Mouse (Mus musculus) large intestine, adult 2 months (tissue): Measurements from ENCODE around the gene Plekhn1. TPM values are rescaled to one million over a fixed set of nuclear protein-coding genes. Genes with fewer than 3 reads are reported as not detected.

Source experiments
- DNase-seq: peaks from one replicate; pipeline ENCODE4 v3.0.0-alpha.2; 2012; ENCODE audit warnings: low read depth, low spot score
- WGBS: fragments of 180-500 bp; shearing (Covaris S2); methylation state at CpG from one replicate; pipeline ENCODE4 v1.1.7; 2018; 5-methylcytosine and 5-hydroxymethylcytosine counted together
- polyA plus RNA-seq: library from polyadenylated mRNA; depleted of rRNA; stranded (reverse); fragments of >200 nt; gene quantifications from 2 replicates; pipeline ENCODE4 v1.2.3, GENCODE M21; 2012

Plekhn1 gene
- polyA plus RNA-seq, 1 experiment = 35.2 TPM

GRCm38 (mm10) chr4:156217022-156217669 is 17.5 kb downstream of the Plekhn1 start:
- DNase-seq = no peak

GRCm38 (mm10) chr4:156216196-156216595 is 18.5 kb downstream of the Plekhn1 start:
- no peak for DNase-seq
- WGBS = 91% methylated on average over 2 of the region's 2 CpGs

More at GRCm38 (mm10) chr4:156217022-156217669, 17.5 kb downstream of the Plekhn1 start:
- WGBS = 82% methylated on average over 16 of the region's 16 CpGs

GRCm38 (mm10) chr4:156215649-156216048 is 19.0 kb downstream of the Plekhn1 start, which contains the start of gene Perm1:
Gene Perm1, plus strand, starts transcription at chr4:156215868.
- 64% methylated on average over 4 of the region's 4 CpGs for WGBS
- no peak for DNase-seq

- 89% methylated on average over 13 of the region's 13 CpGs for WGBS
Observed at GRCm38 (mm10) chr4:156213134-156213533, 21.5 kb downstream of the Plekhn1 start.

GRCm38 (mm10) chr4:156209963-156210635 is 24.6 kb downstream of the Plekhn1 start:
- 77% methylated on average over 13 of the region's 13 CpGs for WGBS
- DNase-seq = no peak

More at GRCm38 (mm10) chr4:156213134-156213533, 21.5 kb downstream of the Plekhn1 start:
- DNase-seq = no peak

- DNase-seq = no peak
- WGBS = 90% methylated on average over 4 of the region's 4 CpGs
Observed at GRCm38 (mm10) chr4:156208872-156209271, 25.8 kb downstream of the Plekhn1 start.

GRCm38 (mm10) chr4:156203413-156204131 is 31.1 kb downstream of the Plekhn1 start:
- DNase-seq = no peak
- under 1% methylated on average over 49 of the region's 49 CpGs for WGBS

- DNase-seq = no peak
- under 1% methylated on average over 39 of the region's 39 CpGs for WGBS
Observed at GRCm38 (mm10) chr4:156203001-156203412, 31.6 kb downstream of the Plekhn1 start, which contains the start of gene AW011738. Gene AW011738, plus strand, starts transcription at chr4:156203304.

GRCm38 (mm10) chr4:156202462-156202893 is 32.2 kb downstream of the Plekhn1 start:
- no peak for DNase-seq
- WGBS = 52% methylated on average over 12 of the region's 12 CpGs

GRCm38 (mm10) chr4:156200623-156201475 is 33.8 kb downstream of the Plekhn1 start, which contains the start of gene Isg15:
Gene Isg15, minus strand, starts transcription at chr4:156200818.
- peak; percentile 54 for DNase-seq
- 33% methylated on average over 10 of the region's 10 CpGs for WGBS

GRCm38 (mm10) chr4:156197829-156198205 is 36.8 kb downstream of the Plekhn1 start:
- DNase-seq = peak; percentile 62
- WGBS = under 1% methylated on average over 26 of the region's 26 CpGs

- WGBS = under 1% methylated on average over 64 of the region's 88 CpGs
- no peak for DNase-seq
Observed at GRCm38 (mm10) chr4:156197131-156197828, 37.4 kb downstream of the Plekhn1 start, which contains the start of gene Agrn. Gene Agrn, minus strand, starts transcription at chr4:156197488.

- WGBS = 10% methylated on average over 35 of the region's 35 CpGs
- no peak for DNase-seq
Observed at GRCm38 (mm10) chr4:156195927-156196870, 38.5 kb downstream of the Plekhn1 start.

- WGBS = 88% methylated on average over 6 of the region's 6 CpGs
- no peak for DNase-seq
Observed at GRCm38 (mm10) chr4:156194346-156194745, 40.3 kb downstream of the Plekhn1 start.

GRCm38 (mm10) chr4:156193906-156194305 is 40.8 kb downstream of the Plekhn1 start:
- DNase-seq = no peak
- WGBS = 90% methylated on average over 5 of the region's 5 CpGs

GRCm38 (mm10) chr4:156193200-156193590 is 41.5 kb downstream of the Plekhn1 start:
- no peak for DNase-seq

GRCm38 (mm10) chr4:156192421-156193199 is 42.0 kb downstream of the Plekhn1 start:
- peak; percentile 52 for DNase-seq
- 32% methylated on average over 8 of the region's 8 CpGs for WGBS

More at GRCm38 (mm10) chr4:156193200-156193590, 41.5 kb downstream of the Plekhn1 start:
- 42% methylated on average over 2 of the region's 2 CpGs for WGBS
